Comparison of ENCODE assay signal across 21 mouse cellular contexts in genomic region chr1:58090191-58090590, GRCm38 (mm10). TPM values are rescaled to one million over a fixed set of nuclear protein-coding genes. Genes with fewer than 3 reads are reported as not detected.
"Had no signal": no experiment of that assay in that cellular context is flagged by ENCODE, and none has a peak within 500 bp of the region (broad histone marks: within the 10 kb centered on the region; RNA-seq: fewer than 3 reads in every experiment).

No protein-coding gene starts in this region.

- H3K4me2 ChIP-seq: limb, embryonic 15.5 days; liver, embryonic 11.5 days; lung, embryonic 14.5 days; midbrain, embryonic 12.5 days; midbrain, embryonic 15.5 days; neural tube, embryonic 12.5 days; neural tube, embryonic 15.5 days; stomach, embryonic 15.5 days had no signal

- H3K9me3 ChIP-seq: limb, embryonic 15.5 days; midbrain, embryonic 12.5 days; midbrain, embryonic 15.5 days; neural tube, embryonic 12.5 days; neural tube, embryonic 15.5 days; stomach, embryonic 15.5 days had no signal

- ATAC-seq: intestine, embryonic 16.5 days; liver, postnatal 0 days; lung, postnatal 0 days; midbrain, embryonic 15.5 days had no signal

- H3K9ac ChIP-seq: limb, embryonic 15.5 days; liver, embryonic 14.5 days; liver, postnatal 0 days; lung, embryonic 14.5 days; midbrain, embryonic 12.5 days; midbrain, embryonic 15.5 days; neural tube, embryonic 12.5 days; neural tube, embryonic 15.5 days; stomach, embryonic 15.5 days had no signal

- H3K4me1 ChIP-seq: midbrain, embryonic 12.5 days; midbrain, embryonic 15.5 days; neural tube, embryonic 12.5 days; neural tube, embryonic 15.5 days; stomach, embryonic 15.5 days had no signal

- DNase-seq: kidney, adult 18-20 months; kidney, adult 9 months; kidney, postnatal 14 days; kidney, postnatal 4 days; liver, postnatal 0 days; lung, embryonic 14.5 days; right cerebral cortex, adult 18-20 months; spleen, adult 18-20 months; thymus, postnatal 36 days had no signal

- H3K27me3 ChIP-seq: limb, embryonic 15.5 days; midbrain, embryonic 12.5 days; midbrain, embryonic 15.5 days; neural tube, embryonic 12.5 days; neural tube, embryonic 15.5 days; stomach, embryonic 15.5 days had no signal

- H3K36me3 ChIP-seq: limb, embryonic 15.5 days; midbrain, embryonic 12.5 days; midbrain, embryonic 15.5 days; neural tube, embryonic 12.5 days; neural tube, embryonic 15.5 days; stomach, embryonic 15.5 days had no signal

- H3K4me3 ChIP-seq: layer of hippocampus, adult 2 months; limb, embryonic 15.5 days; midbrain, embryonic 12.5 days; midbrain, embryonic 15.5 days; neural tube, embryonic 12.5 days; neural tube, embryonic 15.5 days; stomach, embryonic 15.5 days had no signal

- H3K27ac ChIP-seq: layer of hippocampus, adult 2 months; limb, embryonic 15.5 days; liver, embryonic 14.5 days; macrophage; midbrain, embryonic 12.5 days; midbrain, embryonic 15.5 days; neural tube, embryonic 12.5 days; neural tube, embryonic 15.5 days; stomach, embryonic 15.5 days had no signal

RNA-seq across cellular contexts. Expression of gene Aox3, which starts 22.7 kb away (rescaled TPM):
- polyA plus RNA-seq: liver, embryonic 11.5 days; macrophage had no signal
